Mouse (Mus musculus) limb, embryonic 13.5 days (tissue): ENCODE measurements around the gene Rps6kb1. TPM values are rescaled to one million over a fixed set of nuclear protein-coding genes. Genes with fewer than 3 reads are reported as not detected.
A peak's percentile ranks its signal among the peaks of the same experiment; 100 is the strongest.

Experiments
- ATAC-seq: fragments of 200-750 bp; cut with Nextera tagmentation; 2 replicates; pipeline ENCODE4 v1.8.0; 2017; ENCODE audit warnings: low read depth, moderate number of reproducible peaks, moderate TSS enrichment; ENCODE audit not compliant: low FRiP score
- H3K27ac ChIP-seq: fragments of 300-500 bp; sonication (generic); 2 replicates; pipeline ENCODE4 v1.5.1; 2015; ENCODE audit warnings: inconsistent platforms, mild to moderate bottlenecking, moderate library complexity
- H3K27me3 ChIP-seq: fragments of 300-500 bp; sonication (generic); 2 replicates; pipeline ENCODE4 v1.6.1; 2015; ENCODE audit warnings: mild to moderate bottlenecking, inconsistent platforms
- H3K36me3 ChIP-seq: fragments of 300-500 bp; sonication (generic); 2 replicates; pipeline ENCODE4 v1.6.1; 2015; ENCODE audit warnings: inconsistent platforms, mild to moderate bottlenecking, moderate library complexity
- H3K4me1 ChIP-seq: fragments of 300-500 bp; sonication (generic); 2 replicates; pipeline ENCODE4 v1.6.1; 2015; ENCODE audit warnings: inconsistent platforms
- H3K4me2 ChIP-seq: fragments of 300-500 bp; sonication (generic); replicated peaks from 2 replicates; pipeline ENCODE4 v1.6.1; 2015; ENCODE audit warnings: inconsistent platforms, mild to moderate bottlenecking, moderate library complexity
- H3K4me3 ChIP-seq: fragments of 300-500 bp; sonication (generic); 2 replicates; pipeline ENCODE4 v1.5.1; 2015; ENCODE audit warnings: moderate library complexity, mild to moderate bottlenecking, inconsistent platforms
- H3K9ac ChIP-seq: fragments of 300-500 bp; sonication (generic); 2 replicates; pipeline ENCODE4 v1.6.1; 2015; ENCODE audit warnings: mild to moderate bottlenecking, inconsistent platforms
- H3K9me3 ChIP-seq: fragments of 300-500 bp; sonication (generic); 2 replicates; pipeline ENCODE4 v1.6.1; 2016; ENCODE audit warnings: inconsistent platforms
- WGBS: fragments of 180-500 bp; shearing (Covaris S2); methylation state at CpG from one replicate; pipeline ENCODE4 v1.1.7; 2015; 5-methylcytosine and 5-hydroxymethylcytosine counted together
- polyA plus RNA-seq: library from polyadenylated mRNA; unstranded; fragments of >200 nt; fragmentation: Nextera tagmentation; extraction: Ambion mirVana; gene quantifications from 2 replicates; pipeline ENCODE4 v1.2.1, GENCODE M21; 2015

Gene Rps6kb1
- polyA plus RNA-seq: 84.3 and 84.8 TPM in 2 replicates

DNA sequence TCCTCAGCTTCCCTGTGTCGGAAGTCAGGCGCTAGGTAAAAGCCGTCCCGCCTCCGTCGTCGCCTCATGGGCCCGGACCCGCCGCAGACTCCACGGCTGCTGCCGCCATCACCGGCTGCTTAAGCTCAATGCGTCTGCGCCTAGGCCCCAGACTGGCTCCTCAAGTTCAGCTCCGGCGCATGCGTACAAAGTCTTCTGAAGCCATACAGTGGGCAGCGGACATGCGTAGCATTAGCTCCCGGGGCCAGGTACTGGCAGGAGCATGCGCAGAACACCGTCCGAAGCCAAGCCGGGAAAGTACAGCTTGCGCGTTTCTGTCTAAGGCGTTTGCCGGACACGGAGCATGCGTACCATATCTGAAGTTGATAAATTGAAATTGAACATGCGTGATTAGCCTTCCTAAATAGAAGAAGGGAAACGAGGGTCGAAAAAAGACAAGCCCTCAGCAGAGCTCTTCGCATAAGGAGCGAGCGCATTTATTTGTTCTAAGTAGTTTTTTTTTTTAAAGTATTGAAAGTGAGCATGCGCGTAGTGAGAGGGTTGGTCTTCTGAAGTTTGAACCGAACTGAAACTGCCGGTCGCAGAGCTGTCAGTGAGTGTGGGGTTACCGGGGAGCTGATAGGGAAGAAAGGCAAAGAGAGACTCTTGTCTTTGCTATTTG, at the start of gene Rps6kb1, which contains the start of gene Tubd1:
Gene Rps6kb1, minus strand, starts transcription at position 167 of the 661 bp plus-strand sequence.
Gene Tubd1, plus strand, starts transcription at position 353 of the 661 bp plus-strand sequence.
- Histone ChIP-seq H3K4me2 (peak within 1 kb of the TSS; percentile 89), H3K27me3 (no peaks in the 10 kb centered on the region), H3K27ac (peak within 1 kb of the TSS; percentile 82), H3K4me1 (peaks cover 27% of the 10 kb centered on the region), H3K36me3 (peaks cover 10% of the 10 kb centered on the region), H3K9me3 (no peaks in the 10 kb centered on the region), H3K4me3 (peak within 1 kb of the TSS; percentile 92), H3K9ac (peak within 1 kb of the TSS; percentile 96)
- WGBS: under 1% methylated on average over 43 of the region's 43 CpGs
- peak; percentile 98 for ATAC-seq

DNA sequence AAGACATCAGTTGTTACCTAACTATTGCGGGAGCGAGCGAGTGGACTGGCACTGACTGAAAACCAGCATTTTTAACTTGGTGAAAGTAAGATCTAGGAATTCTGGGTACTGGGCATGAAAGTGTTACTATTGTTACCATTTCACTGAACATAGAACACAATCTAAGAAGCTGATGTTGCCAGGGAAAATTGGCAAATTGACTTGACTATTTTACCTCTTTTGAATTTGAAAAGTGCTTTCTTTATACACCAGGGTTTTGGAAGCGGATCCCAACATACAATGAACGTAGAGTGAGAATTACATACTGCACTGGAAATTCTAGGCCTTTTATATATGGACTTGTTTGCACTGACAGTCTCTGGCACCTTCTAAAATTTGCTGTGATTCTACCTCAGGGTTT, 48.8 kb upstream of the Rps6kb1 start:
- H3K4me1 ChIP-seq: no peaks in the 10 kb centered on the region
- H3K9ac ChIP-seq: no peak overlapping the region
- no peak overlapping the region for H3K4me3 ChIP-seq
- no peak for ATAC-seq
- no peaks in the 10 kb centered on the region for H3K36me3 ChIP-seq
- H3K9me3 ChIP-seq: no peaks in the 10 kb centered on the region
- H3K27me3 ChIP-seq: no peaks in the 10 kb centered on the region
- 92% methylated on average over 5 of the region's 5 CpGs for WGBS
- H3K27ac ChIP-seq: no peak overlapping the region
- H3K4me2 ChIP-seq: no peak overlapping the region

GRCm38 (mm10) chr11:86592993-86593392, 48.4 kb upstream of the Rps6kb1 start:
- no peaks in the 10 kb centered on the region for H3K27me3 ChIP-seq
- no peak for ATAC-seq
- 31% methylated on average over 3 of the region's 3 CpGs for WGBS
- H3K9ac ChIP-seq: no peak overlapping the region
- H3K4me3 ChIP-seq: no peak overlapping the region
- no peaks in the 10 kb centered on the region for H3K9me3 ChIP-seq
- no peaks in the 10 kb centered on the region for H3K36me3 ChIP-seq
- peaks cover 3% of the 10 kb centered on the region; the same call in 1 of the 2 replicates for H3K4me1 ChIP-seq
- no peak overlapping the region for H3K4me2 ChIP-seq
- no peak overlapping the region for H3K27ac ChIP-seq

- Histone ChIP-seq H3K27me3 (no peaks in the 10 kb centered on the region), H3K27ac (no peak overlapping the region), H3K4me3 (no peak overlapping the region), H3K9me3 (no peaks in the 10 kb centered on the region), H3K4me2 (no peak overlapping the region), H3K36me3 (no peaks in the 10 kb centered on the region), H3K9ac (no peak overlapping the region), H3K4me1 (peaks cover 12% of the 10 kb centered on the region)
- WGBS: 78% methylated on average over 2 of the region's 2 CpGs
- ATAC-seq: no peak
These were observed 47.5 kb upstream of the Rps6kb1 start for GRCm38 (mm10) chr11:86591931-86592616.

GRCm38 (mm10) chr11:86591301-86591845, 46.8 kb upstream of the Rps6kb1 start:
- H3K9me3 ChIP-seq: no peaks in the 10 kb centered on the region
- H3K27me3 ChIP-seq: no peaks in the 10 kb centered on the region
- H3K9ac ChIP-seq: no peak overlapping the region
- no peak overlapping the region for H3K4me2 ChIP-seq
- 79% methylated on average over 4 of the region's 4 CpGs for WGBS
- H3K4me3 ChIP-seq: no peak overlapping the region
- H3K36me3 ChIP-seq: no peaks in the 10 kb centered on the region
- peaks cover 17% of the 10 kb centered on the region for H3K4me1 ChIP-seq
- no peak overlapping the region for H3K27ac ChIP-seq
- ATAC-seq: no peak

- peaks cover 18% of the 10 kb centered on the region for H3K4me1 ChIP-seq
- WGBS: 92% methylated on average over 10 of the region's 10 CpGs
- no peak for ATAC-seq
These were observed 46.0 kb upstream of the Rps6kb1 start for GRCm38 (mm10) chr11:86590579-86590978.

DNA sequence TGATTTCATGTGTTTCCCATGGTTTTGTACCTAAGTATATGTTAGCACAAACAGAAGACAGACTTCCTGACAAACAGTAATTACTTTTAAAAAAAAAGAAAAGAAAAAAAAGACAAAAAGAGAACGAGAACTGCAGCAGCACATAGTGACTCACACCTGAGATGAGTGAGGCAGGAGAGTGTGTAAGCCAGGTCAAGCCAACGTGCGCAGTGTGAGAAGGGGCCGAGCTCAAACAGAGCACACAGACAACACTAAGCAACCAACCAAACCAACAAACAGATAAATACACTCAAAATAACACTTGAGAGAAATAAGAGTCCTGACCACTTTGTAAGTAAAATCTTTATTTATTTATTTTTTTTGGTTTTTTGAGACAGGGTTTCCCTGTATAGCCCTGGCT, 45.5 kb upstream of the Rps6kb1 start:
- H3K4me1 ChIP-seq: peaks cover 18% of the 10 kb centered on the region
- 88% methylated on average over 4 of the region's 4 CpGs for WGBS
- no peak for ATAC-seq
- H3K9me3 ChIP-seq: no peaks in the 10 kb centered on the region
- no peak overlapping the region for H3K27ac ChIP-seq
- H3K9ac ChIP-seq: no peak overlapping the region
- H3K4me2 ChIP-seq: no peak overlapping the region
- no peaks in the 10 kb centered on the region for H3K27me3 ChIP-seq
- no peaks in the 10 kb centered on the region for H3K36me3 ChIP-seq
- H3K4me3 ChIP-seq: no peak overlapping the region

More at GRCm38 (mm10) chr11:86590579-86590978, 46.0 kb upstream of the Rps6kb1 start:
- no peaks in the 10 kb centered on the region for H3K9me3 ChIP-seq
- no peaks in the 10 kb centered on the region for H3K27me3 ChIP-seq
- H3K9ac ChIP-seq: no peak overlapping the region
- no peaks in the 10 kb centered on the region for H3K36me3 ChIP-seq
- H3K27ac ChIP-seq: no peak overlapping the region
- no peak overlapping the region for H3K4me3 ChIP-seq
- H3K4me2 ChIP-seq: no peak overlapping the region

DNA sequence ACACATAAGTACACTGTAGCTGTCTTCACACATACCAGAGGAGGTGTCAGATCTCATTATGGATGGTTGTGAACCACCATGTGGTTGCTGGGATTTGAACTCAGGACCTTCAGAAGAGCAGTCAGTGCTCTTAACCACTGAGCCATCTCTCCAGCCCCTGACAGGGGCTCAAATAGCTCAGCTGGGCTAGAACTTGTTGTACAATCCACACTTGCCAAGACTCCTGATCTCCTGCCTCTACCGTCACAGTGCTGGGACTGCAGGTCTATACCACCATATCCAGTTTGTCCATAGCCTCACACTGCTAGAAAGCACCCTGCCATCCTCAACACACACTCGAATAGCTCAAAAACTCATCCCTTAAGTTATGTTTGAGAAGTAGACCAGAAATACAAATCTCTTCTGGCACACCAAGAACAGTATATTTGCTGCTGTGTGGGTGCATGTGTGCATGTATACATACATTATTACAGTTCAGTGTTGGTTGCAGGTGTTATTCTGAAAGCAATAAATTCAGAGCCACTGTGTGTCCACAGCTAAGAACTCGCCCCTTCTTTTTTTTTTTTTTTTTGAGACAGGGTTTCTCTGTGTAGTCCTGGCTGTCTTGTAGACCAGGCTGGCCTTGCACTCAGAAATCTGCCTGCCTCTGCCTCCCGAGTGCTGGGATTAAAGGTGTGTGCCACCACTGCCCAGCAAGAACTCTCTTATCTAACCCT, 44.1 kb upstream of the Rps6kb1 start:
- no peaks in the 10 kb centered on the region for H3K36me3 ChIP-seq
- H3K4me3 ChIP-seq: no peak overlapping the region
- H3K27me3 ChIP-seq: no peaks in the 10 kb centered on the region
- H3K9me3 ChIP-seq: no peaks in the 10 kb centered on the region
- 93% methylated on average over 4 of the region's 4 CpGs for WGBS
- no peak overlapping the region for H3K9ac ChIP-seq
- peaks cover 18% of the 10 kb centered on the region for H3K4me1 ChIP-seq
- no peak overlapping the region for H3K4me2 ChIP-seq
- no peak overlapping the region for H3K27ac ChIP-seq
- no peak for ATAC-seq

DNA sequence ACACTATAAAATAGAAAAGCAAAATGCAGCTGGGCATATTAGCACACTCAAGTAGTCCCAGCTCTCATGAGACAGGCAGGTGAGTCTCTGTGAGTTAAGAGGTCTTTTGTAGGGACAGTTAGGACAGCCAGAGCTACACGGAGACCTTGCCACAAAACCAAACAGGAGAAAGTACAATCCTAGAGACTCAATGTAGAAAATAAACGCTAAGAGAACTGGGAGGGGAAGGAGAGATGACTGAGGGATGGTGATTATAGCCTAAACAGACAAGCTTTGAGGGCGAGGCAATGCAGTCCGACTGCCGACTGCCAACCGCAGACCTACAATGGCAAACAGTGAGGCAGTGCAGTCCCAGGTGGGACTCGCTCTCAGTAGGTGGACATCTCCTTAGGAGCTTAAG, 43.2 kb upstream of the Rps6kb1 start:
- ATAC-seq: no peak
- H3K9ac ChIP-seq: no peak overlapping the region
- no peak overlapping the region for H3K4me3 ChIP-seq
- 43% methylated on average over 7 of the region's 7 CpGs for WGBS
- H3K9me3 ChIP-seq: no peaks in the 10 kb centered on the region
- peaks cover 18% of the 10 kb centered on the region for H3K4me1 ChIP-seq
- no peak overlapping the region; the same call in 1 of the 2 replicates for H3K27ac ChIP-seq
- H3K27me3 ChIP-seq: no peaks in the 10 kb centered on the region
- peaks cover under 1% of the 10 kb centered on the region; the same call in 1 of the 2 replicates for H3K36me3 ChIP-seq
- peak overlapping the region; percentile 57 for H3K4me2 ChIP-seq

DNA sequence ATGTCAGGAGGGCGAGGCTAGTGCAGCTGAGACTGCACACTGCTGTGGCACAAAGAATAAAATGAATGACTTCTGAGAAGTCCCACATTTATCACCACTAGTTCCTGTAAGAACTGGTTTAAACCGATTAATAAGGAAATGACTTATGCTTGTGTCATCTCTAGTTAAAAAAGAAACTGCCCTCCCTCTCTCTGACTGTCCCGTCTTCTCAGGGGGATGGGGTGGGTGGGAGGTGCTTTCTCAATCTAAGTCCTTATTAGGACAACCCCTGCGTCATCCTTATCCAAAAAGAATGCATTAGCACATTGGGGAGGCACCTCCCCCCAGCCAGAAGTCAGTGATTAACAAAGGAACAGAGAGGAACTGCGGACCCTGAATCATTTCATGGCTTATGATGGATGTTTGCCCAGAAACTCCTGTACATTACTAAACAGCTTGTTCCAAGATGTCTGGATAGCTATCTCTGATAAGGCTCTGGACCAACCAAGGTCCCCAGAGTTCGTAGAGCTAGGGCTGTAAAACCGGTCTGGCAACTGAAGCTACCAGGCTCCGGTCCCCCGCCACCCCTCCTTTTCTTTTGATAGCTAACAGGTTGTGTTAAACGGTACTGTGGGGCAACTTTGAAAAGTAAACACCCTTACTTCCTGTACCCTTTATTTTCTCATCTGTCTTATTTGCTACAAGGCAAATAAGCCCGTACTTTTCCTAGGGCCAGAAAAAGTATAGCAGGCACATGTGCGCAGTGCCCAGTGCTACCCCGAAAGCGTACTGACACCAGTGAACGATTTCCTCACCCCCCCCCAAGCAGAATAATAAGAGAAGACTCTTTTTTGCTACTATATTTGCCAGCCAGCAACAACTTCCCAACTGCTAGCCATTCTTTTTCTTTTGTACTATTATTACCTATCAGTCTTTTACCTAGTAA, 42.5 kb upstream of the Rps6kb1 start:
- H3K4me2 ChIP-seq: peak overlapping the region; percentile 57
- ATAC-seq: peak; percentile 61; the same call in 1 of the 2 replicates
- H3K36me3 ChIP-seq: peaks cover 7% of the 10 kb centered on the region; the same call in 1 of the 2 replicates
- H3K4me3 ChIP-seq: peak overlapping the region; percentile 33
- H3K9me3 ChIP-seq: no peaks in the 10 kb centered on the region
- 7% methylated on average over 15 of the region's 15 CpGs for WGBS
- H3K27me3 ChIP-seq: no peaks in the 10 kb centered on the region
- peaks cover 18% of the 10 kb centered on the region for H3K4me1 ChIP-seq
- no peak overlapping the region; the same call in 1 of the 2 replicates for H3K27ac ChIP-seq
- peak overlapping the region; percentile 48 for H3K9ac ChIP-seq
